Mouse (Mus musculus) frontal cortex, postnatal 10 days (tissue): ENCODE measurements around the gene Tmem211.

ENCODE experiments used
- DNase-seq, 2 experiments: peaks; one replicate each; pipeline ENCODE4 v3.0.0; 2022; ENCODE audit warnings: low spot score in 2 of 2, mixed read lengths in 1 of 2

Tmem211 gene

DNA sequence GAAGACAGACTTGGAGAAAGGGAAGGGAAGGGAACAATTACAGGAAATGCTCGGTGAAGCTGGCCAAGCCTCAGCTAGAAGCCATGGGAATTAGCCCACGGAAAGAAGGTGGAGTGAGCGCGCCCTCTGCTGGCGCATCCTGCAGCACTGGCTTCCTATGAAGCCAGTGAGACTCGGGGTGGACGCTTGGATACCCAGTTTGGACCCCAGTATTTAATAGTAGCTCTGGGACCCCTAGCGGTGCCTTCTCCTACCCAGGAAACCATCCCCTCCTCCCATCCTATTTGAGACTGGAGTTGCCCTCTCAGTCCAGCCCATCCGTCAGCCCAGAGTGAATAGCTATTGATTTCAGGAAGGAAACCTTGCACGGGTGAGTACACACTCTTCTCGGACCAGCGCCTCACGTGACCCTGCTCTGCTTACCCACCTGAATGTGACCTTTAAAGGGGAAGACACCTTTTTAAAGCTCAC lies at the start of gene Tmem211:
Gene Tmem211 (plus strand): TSS at position 278 of the 471 bp plus-strand sequence.
- peak in 1 of 2 experiments; percentile 84 for DNase-seq

- DNase-seq = no peak
Observed at GRCm38 (mm10) chr5:113179451-113179842, 47.3 kb upstream of the Tmem211 start.

DNA sequence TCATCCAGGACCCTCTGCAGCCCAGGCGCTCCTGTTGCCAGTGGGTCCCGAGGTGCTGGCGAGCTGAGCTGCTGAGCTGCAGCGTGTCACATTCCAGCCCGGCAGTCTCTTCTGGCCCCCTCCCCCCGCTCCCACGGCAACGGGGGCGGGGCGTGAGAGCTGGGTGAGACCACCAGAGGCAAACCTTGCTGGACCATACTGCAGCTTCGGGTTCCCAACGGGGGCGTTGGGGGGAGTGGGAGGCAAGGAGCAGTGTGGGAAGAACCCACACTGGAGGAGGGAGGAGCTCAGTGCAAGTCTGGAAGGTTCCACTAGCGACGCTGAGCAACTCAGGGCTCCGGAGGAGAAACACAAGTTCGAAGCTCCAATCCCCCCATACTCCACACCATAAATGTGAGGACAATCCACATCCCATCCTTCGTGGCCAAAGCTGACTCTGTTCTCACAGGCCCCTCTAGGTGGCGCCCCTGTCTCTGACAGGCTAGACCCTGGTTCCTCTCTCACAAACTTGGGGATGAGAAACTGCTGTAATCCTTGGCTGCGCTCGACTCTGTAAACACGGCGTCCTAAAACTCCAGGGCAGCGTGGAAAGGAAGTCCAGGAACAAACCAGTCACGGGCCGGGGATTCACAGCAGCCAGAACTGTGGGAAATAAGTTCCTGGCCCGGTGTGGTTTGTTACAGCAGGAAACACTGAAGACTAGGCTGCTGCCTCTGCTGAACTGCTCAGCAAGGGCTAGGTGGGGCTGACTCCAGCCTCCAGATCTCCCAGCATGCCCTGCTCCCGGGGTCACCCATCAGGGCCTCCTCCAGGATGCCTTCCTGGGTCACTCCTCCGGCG lies 46.6 kb upstream of the Tmem211 start:
- DNase-seq = peak; percentile 66 to 84

- no peak for DNase-seq
Observed at GRCm38 (mm10) chr5:113180755-113181154, 46.0 kb upstream of the Tmem211 start.

DNA sequence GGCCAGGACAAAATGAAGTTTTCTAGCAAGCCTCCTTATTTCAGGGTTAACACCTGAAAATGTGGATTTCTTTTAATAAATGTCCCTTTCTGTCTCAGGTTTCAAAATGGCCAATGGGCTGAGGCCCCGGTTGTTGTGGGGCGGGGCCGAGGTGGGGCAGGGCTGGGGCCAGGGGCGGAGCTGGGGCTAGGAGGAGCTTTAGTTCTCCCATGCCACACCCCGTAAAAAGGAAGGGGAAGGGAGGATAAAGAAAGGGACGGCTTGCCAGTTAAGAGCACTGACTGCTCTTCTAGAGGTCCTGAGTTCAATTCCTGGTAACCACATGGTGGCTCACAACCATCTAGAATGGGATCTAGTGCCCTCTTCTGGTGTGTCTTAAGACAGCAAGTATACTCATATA lies 45.3 kb upstream of the Tmem211 start:
- no peak for DNase-seq

DNA sequence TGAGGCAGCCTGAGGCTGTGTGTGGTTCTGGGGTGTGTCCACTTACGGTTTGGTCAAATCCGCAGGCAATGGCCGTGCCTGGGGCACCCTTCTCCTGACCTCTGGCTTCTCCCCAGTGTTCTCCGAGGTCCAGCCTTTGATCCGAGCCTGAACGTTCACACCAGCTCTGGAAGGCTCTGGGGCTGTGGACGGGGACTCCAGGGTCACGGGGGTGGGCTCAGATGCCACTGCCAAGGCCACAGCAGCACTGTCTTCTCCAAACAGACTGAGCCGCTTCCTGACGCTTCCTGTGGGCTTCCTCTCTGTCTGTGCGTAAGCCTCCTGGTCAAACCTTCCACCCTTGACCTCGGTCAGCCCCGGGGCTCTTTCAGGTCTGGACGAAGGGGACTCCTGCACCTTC lies 36.2 kb upstream of the Tmem211 start:
- DNase-seq = no peak

DNA sequence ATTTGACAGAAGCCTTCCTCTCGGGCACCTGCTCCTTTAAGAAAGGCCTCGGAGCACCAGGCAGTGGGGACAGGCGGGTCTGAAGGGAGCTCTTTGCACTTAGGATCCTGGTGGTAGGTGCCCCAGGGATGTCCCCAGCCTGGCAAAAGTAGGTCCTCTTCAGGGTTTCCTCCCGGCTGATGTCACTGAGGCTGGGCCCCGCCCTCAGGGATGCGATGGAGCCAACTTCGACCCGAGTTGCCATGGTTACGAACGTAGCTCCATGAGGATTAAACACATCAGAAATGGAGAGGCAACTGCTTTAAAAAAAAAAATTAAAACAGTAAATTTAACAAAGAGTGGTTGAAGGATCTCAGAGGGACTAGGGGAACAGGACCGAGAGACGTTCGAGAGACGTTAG lies 34.8 kb upstream of the Tmem211 start:
- DNase-seq = no peak

DNA sequence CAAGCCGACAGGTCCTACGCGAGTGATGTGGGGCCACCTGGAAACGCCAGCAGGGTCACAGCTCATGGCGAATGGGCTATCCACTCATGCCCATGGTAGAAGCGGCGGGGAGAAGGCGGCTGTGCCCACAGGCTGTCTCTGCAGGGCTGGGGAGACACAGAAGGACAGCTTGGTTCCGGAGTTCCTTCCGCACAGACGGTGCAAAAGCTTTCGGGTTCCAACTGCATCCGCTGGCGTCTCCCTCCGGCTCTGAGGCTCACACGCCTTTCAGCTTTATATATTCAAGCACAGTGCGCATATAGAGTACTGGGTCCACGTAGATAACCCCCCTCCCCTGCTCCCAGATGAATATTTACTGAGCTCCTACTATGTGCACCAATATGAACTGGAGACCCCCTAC lies 32.9 kb upstream of the Tmem211 start:
- DNase-seq = no peak

GRCm38 (mm10) chr5:113195451-113195850 lies 31.3 kb upstream of the Tmem211 start:
- no peak for DNase-seq

- DNase-seq = no peak
Observed at GRCm38 (mm10) chr5:113195907-113196306, 30.8 kb upstream of the Tmem211 start.

DNA sequence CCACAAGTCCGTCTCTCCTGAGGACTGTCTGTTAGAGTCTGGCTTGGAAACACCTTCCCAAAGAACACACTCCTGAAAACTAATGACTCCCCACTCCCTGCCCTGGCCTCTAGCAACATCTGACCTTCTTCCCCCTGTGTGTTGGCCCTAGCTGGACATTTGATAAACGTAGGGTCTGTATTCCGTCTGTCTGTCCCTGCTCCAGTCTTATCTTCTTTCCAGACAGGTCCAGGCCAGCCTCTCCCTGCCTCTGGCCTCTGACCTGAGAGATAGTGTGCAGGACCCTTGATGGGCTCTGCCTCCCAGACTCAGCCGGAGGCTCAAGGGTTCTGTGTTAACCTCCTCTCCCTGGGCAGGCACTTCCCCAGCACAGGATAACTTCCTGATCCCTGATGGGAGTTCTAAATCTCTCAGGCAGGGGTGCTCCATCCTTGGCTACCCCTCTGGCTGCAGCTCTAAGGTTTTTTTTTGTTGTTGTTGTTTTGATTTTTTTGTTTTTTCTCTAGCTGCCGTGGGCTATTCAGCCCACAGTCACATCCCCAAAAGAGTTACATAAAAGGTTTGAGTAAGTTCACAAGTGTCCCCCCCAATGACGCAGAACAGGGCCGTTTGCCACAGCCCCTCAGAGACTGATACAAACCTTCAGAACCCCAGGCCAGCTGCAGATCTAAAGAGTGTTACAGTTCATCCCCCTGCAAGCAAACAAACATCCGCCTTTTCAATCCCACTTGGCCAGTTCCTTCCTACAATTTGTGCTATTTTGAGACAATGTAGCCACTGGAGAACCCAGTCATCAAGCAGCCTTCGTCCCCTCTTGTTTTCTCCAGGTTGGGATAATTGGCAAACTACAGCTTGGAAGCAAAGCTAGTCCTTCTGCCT lies 29.6 kb upstream of the Tmem211 start:
- DNase-seq = no peak

DNA sequence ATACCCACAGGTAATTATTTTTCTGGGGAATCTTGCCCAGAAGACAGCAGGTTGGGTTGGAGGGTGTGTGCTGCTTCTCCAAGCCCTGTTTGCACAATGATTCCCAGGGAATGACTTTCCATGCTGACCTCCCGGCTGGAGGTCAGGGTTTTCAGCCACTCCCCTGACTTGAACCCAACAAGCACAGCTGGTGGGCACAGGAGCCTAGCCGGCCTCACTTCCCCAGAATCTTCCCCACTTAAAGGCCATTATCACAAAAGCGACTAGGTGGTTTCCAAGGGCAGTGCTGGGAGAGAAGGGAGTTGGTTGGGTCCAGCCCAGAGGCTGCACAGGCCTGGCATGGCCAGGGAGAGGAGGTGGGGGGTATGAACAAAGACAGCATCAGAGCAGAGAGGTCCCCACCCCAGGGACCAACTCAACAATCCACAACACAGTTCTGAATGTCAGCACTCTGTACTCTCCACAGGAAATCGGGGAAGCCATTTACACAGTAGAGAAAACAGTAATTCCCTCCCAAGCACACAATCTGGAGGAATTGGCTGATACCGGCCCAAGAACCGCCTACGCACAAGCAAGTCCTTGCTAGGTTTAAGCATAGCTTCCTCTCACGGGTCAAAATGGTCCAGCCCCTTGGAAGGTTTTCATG lies 27.5 kb upstream of the Tmem211 start:
- DNase-seq = no peak

DNA sequence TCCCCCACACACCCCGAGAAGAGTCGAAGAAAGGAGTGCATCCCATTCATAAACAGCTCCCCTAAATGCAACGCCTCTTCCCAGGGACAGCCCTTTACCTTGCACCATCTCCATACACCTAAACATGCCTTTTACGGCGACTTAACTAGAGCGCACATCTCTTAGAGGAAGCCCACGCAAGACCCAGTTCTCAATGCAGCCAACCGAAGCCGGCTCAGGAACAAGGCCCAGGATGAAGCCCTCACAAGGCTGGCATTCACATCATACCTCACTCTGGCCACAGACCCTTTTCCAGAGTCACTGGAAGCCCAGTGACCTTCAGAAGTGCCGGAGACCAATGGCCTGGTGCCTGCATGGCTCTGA lies 27.0 kb upstream of the Tmem211 start:
- DNase-seq = no peak

DNA sequence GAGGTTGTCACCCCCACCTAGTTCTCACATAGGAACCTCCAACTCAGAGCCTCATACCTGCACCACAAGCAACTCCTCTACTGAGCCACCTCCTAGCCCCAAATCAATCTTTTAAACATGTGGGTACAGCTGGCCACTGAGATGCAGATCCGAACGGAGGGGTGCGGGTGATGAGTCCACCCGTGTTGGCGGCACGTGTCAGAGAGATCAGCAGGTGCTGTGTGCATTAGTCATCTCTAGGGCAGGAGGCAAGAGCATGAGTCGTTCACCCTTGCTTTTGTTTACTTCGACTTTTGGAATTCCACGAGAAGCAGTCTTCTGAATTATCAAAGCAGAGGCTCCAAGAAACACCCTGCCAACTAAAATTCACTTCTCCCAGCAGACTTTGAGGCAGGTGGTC lies 22.5 kb upstream of the Tmem211 start:
- no peak for DNase-seq

DNA sequence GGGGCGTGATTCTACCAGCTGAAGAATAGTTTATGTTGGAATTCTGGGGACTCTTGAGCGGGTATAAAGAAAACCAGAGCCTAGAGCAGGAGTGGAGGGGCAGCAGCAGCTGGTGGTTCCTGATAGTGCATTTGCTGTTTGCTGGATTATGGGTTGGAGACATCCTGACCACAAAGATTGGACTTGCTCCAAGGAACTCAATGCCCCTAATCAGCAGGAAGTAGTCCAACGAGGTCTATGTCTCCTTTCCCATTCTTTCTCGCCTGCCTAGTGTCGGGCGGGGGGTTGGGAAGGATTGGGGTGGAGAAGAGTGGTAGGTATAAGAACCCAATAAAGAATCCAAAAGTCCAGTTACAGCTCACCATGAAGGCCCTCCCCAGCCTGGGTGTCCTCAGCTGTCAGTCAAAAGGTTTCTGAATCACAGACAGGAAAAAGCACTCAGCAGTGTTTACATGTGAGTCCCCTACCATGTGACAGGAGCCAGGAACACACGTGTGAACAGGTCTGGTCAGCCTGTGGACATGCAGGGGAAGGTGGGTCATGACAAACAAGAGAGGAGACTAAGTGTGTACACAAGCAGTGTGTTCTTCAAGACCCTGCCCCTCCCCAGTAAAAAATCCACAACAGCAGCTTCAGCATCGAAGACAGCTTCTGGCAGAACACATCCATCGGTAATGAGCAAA lies 19.9 kb upstream of the Tmem211 start:
- no peak for DNase-seq

- no peak for DNase-seq
Observed at GRCm38 (mm10) chr5:113208048-113208447, 18.7 kb upstream of the Tmem211 start.

- peak in 1 of 2 experiments; percentile 46 for DNase-seq
Observed at GRCm38 (mm10) chr5:113208622-113209400, 17.9 kb upstream of the Tmem211 start.

GRCm38 (mm10) chr5:113209401-113209750 lies 17.3 kb upstream of the Tmem211 start:
- DNase-seq = no peak

GRCm38 (mm10) chr5:113209898-113210297 lies 16.8 kb upstream of the Tmem211 start:
- DNase-seq = no peak

- DNase-seq = no peak
Observed at GRCm38 (mm10) chr5:113210314-113210713, 16.4 kb upstream of the Tmem211 start.
